Mouse (Mus musculus) gastrocnemius, postnatal 10 days (tissue): ENCODE results near the gene Krt1. TPM values are rescaled to one million over a fixed set of nuclear protein-coding genes. Genes with fewer than 3 reads are reported as not detected.

Source experiments
- DNase-seq: peaks from one replicate; pipeline ENCODE4 v3.0.0; 2021; ENCODE audit warnings: mixed read lengths
- long read RNA-seq, 2 experiments: library from polyadenylated mRNA; stranded (forward); transcript quantifications; one replicate each; pipeline ENCODE4 v2.0.0; 2021
- total RNA-seq, 2 experiments: library from RNA; stranded (reverse); gene quantifications; 2 replicates each; pipeline ENCODE4 v1.2.3; 2021

Gene Krt1
- not detected for total RNA-seq
- long read RNA-seq, experiment 1: 0 reads
- long read RNA-seq, experiment 2: 0 reads

- DNase-seq: no peak
Observed at GRCm38 (mm10) chr15:101850694-101851093, at the start of gene Krt1. Gene Krt1, minus strand, starts transcription at chr15:101850794.

GRCm38 (mm10) chr15:101895216-101895615 lies 44.6 kb upstream of the Krt1 start:
- no peak for DNase-seq

GRCm38 (mm10) chr15:101892820-101893219 lies 42.2 kb upstream of the Krt1 start, which contains the start of gene Krt76:
Gene Krt76, minus strand, starts transcription at chr15:101892920.
- DNase-seq: no peak

DNA sequence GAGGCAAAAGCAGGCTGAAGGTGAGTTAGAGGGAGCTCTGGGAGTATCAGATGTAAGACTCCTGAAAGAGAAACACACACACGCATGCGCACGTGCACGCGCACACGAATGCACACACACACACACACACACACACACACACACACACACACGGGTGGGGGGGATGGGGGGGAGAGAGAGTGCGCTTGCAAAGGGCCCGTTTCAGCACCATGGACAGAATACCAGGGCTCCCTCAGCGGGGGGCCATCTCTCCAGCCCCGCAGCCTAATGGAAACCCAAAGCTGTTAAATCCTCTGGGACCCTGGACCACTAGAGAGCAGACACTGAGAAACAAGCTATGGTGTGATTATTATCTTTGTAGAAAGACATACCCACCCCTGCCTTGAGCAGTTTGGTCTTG lies 29.2 kb upstream of the Krt1 start:
- DNase-seq: no peak

- no peak for DNase-seq
Observed at GRCm38 (mm10) chr15:101878041-101878440, 27.4 kb upstream of the Krt1 start.

GRCm38 (mm10) chr15:101874383-101874782 lies 23.8 kb upstream of the Krt1 start:
- no peak for DNase-seq

- no peak for DNase-seq
Observed at GRCm38 (mm10) chr15:101873231-101873630, 22.6 kb upstream of the Krt1 start.

DNA sequence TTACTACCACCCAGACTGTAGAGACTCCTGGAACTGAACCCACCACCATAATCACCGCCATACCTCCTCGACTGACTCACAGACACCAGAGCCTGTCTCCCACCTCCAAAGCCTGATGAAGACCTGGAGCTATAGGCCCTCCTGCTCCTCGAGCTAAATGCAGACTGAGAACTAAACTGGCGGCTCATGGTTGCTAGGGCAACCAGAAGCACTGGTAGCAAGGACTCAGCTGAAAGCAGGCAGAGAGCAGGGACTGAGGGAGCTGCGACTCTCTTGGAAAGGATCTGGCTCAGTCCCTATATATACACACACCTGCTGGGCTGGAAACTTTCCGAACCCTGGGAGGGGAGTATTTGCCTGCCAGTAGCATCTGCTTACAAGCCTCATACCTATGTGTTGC lies 18.8 kb upstream of the Krt1 start, which contains the start of gene Krt77:
Gene Krt77 (minus strand): TSS at position 275 of the 400 bp plus-strand sequence.
- no peak for DNase-seq

- no peak for DNase-seq
Observed at GRCm38 (mm10) chr15:101866754-101867153, 16.2 kb upstream of the Krt1 start.

DNA sequence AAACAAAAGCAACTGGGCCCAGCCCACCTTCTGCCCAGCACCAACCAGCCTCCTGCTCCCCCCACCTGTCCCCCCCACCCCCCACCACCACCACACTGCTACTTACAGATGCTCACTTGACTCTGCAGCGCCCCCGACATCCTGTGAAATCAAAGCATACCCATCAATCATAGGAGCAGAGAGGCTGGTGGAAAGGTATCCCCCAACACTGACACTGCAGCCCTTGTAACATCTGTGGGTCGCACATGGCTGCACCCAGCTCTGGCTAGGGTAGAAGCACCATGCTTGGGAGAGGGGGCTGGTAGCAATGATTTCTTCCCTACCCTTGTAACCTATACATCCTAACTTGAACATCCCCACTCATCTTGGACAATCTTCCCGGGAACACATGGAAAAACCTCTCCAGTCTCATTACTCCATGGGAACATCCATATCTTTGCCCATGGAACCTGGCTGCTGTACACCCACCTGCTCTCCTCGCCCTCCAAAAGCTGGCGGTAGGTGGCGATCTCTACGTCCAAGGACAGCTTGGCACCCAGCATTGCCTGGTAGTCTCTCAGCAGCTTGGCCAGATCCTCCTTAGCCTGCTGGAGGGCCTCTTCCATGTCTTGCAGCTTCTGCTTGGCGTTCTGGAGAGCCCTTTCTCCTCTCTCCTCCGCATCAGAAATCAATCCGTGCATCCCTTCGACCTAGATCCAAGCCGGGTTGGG lies 10.0 kb upstream of the Krt1 start:
- no peak for DNase-seq

- DNase-seq: peak; percentile 28
Observed at GRCm38 (mm10) chr15:101859735-101860170, 9.2 kb upstream of the Krt1 start.

- no peak for DNase-seq
Observed at GRCm38 (mm10) chr15:101858673-101859425, 8.3 kb upstream of the Krt1 start.

DNA sequence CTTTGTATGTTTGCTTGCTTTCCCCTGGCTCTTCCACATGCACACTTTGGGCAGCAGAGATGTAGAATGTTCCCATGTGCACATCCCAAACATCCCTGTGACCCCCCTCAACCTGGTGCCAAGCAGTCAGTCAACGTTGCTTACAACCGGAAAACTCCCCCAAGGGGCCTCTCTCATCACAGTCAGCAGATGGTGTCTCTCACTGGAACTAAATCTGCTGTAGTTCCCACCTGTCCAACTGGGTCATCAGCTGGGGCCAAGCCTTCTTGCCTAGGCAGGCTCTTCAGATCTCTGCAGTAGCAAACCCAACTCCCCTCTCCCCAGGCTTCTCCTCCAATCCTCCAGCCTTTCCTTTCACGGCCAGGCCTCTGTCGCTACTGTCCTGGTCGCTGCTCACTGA lies 6.1 kb upstream of the Krt1 start:
- DNase-seq: no peak

DNA sequence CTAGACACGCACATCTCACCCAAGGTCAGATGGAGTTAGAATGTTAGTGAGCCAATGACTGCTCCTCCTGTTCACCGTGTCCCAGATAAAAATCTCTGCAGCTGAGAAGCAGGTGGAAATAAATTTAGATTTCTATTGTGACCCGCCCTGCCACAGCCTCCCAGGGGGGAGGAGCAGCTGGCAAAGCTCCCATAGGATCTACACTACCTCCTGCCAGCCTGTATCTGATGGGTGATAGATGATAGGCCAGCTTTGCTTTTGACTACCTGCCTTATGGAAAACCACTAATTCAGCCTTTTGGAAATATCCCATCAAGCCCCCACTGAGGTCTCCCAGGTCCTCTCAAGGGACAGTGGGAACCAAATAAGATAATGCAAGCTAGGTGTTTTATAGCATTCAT lies 5.1 kb upstream of the Krt1 start:
- no peak for DNase-seq

DNA sequence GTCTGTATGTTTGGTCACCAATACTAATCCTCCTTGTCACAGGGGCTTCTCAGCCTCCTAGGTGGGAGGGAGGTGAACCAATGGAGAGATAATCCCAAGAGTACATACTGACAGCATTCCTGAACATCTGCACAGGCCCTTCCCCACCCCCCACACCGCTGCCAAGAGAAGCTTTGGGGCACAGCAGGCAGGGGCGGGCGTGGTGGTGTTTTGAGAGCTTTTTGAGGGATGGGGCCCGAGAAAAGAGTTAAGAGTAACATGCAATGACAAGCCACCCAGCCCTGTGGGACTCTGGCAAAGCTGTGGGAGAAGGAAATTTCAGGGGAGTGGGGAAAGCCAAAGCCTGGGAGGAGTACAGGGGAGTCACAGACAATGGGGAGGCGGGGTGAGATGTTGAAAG lies 3.7 kb upstream of the Krt1 start:
- no peak for DNase-seq

- DNase-seq: no peak
Observed at GRCm38 (mm10) chr15:101852571-101852970, 2.0 kb upstream of the Krt1 start.

GRCm38 (mm10) chr15:101845971-101846403 lies 4.6 kb downstream of the Krt1 start:
- DNase-seq: peak; percentile 41

DNA sequence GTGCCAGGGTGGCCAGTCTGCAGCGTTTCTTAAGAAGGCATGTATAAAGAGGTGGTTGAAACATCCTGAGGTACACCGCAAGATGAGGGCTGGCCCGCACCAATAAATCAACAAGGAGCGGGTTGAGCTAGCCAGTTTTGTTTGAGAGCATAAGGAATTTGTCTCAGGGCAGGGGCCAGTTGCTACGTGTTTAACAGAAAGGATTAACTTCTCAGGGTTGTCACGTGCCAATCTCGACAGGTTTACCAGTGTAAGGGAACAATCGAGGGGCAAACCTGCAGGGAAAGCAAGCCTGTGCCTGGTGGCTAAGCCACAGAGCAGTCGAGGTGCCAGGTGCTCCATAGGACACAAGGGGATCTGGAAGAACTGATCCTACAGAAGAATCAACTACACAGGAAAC lies 7.4 kb downstream of the Krt1 start:
- DNase-seq: no peak

- DNase-seq: no peak
Observed at GRCm38 (mm10) chr15:101834784-101835328, 15.7 kb downstream of the Krt1 start.

GRCm38 (mm10) chr15:101833131-101833530 lies 17.5 kb downstream of the Krt1 start:
- DNase-seq: no peak

DNA sequence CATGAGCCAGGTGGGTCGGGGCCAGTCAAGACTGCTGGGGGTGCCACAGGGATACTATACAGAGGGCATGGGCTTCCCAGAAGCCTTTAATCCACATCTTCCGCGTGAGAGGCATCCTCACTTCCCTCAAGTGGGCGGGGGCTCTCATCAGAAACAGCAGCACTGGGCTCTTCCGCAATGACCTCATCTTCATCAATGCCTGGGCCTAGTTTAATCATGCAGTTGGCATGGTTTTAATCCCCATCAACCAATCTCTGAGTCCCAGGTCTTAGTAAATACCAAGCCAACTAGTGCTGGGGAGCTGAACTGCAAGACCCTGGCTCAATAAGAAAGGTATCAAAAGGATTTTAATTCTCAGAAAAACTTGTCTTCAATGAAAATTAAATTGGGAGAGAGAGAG lies 21.2 kb downstream of the Krt1 start:
- no peak for DNase-seq

- no peak for DNase-seq
Observed at GRCm38 (mm10) chr15:101821786-101822185, 28.8 kb downstream of the Krt1 start.

GRCm38 (mm10) chr15:101817875-101818274 lies 32.7 kb downstream of the Krt1 start, which contains the start of gene Krt2:
Gene Krt2, minus strand, starts transcription at chr15:101818169.
- no peak for DNase-seq
